Mouse (Mus musculus): ENCODE results near the gene Drap1. TPM values are rescaled to one million over a fixed set of nuclear protein-coding genes. Genes with fewer than 3 reads are reported as not detected.

Drap1 gene
- polyA plus RNA-seq, 1 experiment from 2014 or later, result 270 TPM

DNA sequence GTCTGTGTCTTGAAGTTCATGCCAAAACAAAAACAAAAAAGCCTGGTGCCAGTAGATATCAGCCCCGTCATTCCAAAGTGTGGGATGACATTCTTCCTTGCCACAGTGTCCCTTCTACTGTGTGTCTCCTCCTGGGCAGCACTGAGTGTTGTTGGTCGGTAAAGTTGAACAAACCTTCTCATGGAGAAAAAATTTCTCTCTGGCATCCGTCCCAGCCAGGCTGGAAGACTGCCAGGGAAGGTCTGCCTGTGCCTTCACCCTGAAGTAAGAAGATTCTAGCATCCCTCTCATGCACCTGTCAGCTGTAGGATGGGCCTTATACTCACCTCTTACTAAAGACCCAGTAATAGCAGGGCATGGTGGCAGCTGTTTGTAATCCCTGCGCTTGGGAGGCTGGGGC is 31.9 kb downstream of the Drap1 start:
- Histone ChIP-seq H3K27me3 (replicated peaks) (no peaks in the 10 kb centered on the region), H3K4me2 (replicated peaks) (no peak overlapping the region), H3K4me1 (peaks cover 15% of the 10 kb centered on the region), H3K9me3 (no peaks in the 10 kb centered on the region), H3K9ac (no peak overlapping the region), H3K27ac (no peak overlapping the region), H3K4me3 (no peak overlapping the region), H3K36me3 (no peaks in the 10 kb centered on the region)
- 70% methylated on average over 4 of the region's 4 CpGs for WGBS
- no peak for ATAC-seq (ENCODE audit: low FRiP score, low read depth)

DNA sequence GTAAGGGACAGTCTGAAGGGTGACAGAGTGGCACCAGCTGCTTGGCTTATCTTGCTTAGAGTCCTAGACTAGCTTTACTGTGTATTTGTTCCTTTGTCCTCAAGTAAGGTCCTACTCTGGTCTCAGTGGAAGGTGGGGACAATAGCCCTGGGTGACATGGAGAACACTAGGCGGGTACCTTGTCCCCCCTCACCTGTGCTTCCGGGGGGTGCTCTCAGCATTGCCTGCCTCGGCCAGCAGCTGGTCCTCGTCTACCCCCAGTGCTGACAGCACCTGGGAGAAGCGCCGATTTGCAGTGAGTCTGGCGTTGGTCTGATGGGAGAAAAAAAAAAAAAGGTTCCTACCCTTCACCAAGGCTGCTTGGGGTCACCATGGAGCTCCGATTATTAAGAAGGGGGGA is 34.4 kb downstream of the Drap1 start:
- Histone ChIP-seq H3K9ac (no peak overlapping the region; the same call in 1 of the 2 replicates), H3K4me1 (peaks cover 31% of the 10 kb centered on the region), H3K27me3 (replicated peaks) (no peaks in the 10 kb centered on the region), H3K27ac (no peak overlapping the region), H3K9me3 (no peaks in the 10 kb centered on the region), H3K4me2 (replicated peaks) (peak overlapping the region; percentile 93), H3K36me3 (peaks cover 4% of the 10 kb centered on the region; the same call in 1 of the 2 replicates), H3K4me3 (no peak overlapping the region)
- 82% methylated on average over 8 of the region's 8 CpGs for WGBS
- ATAC-seq (ENCODE audit: low FRiP score, low read depth), result no peak

DNA sequence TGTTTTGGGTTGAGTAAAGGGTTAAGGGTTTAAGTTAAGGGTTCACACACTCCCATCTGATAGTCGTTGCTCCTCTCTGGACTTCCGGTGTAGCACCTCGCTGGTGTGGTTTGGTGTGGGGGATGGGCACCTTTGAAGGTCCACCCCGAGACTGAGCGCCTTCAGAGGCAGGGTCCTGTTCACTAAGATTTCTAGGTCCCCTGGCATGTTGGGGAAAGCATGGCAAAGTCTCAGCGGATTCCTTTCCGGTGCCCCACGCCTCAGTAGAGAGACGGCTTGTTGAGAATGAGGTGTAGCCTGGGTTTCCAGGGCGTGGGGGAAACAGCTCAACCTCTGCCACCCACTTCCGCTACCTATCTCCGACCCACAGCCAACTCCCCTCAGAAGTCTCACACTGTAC is 35.1 kb downstream of the Drap1 start:
- 50% methylated on average over 12 of the region's 12 CpGs for WGBS
- H3K4me1 ChIP-seq, result peaks cover 31% of the 10 kb centered on the region
- ATAC-seq (ENCODE audit: low FRiP score, low read depth), result no peak
- peaks cover 12% of the 10 kb centered on the region for H3K36me3 ChIP-seq
- 0 out of 2 replicates have a peak overlapping the region, but pooled peaks have one; percentile 29 for H3K9ac ChIP-seq
- H3K4me3 ChIP-seq, result peak overlapping the region; percentile 100
- H3K27ac ChIP-seq, result no peak overlapping the region
- H3K4me2 ChIP-seq (replicated peaks), result peak overlapping the region; percentile 93
- H3K9me3 ChIP-seq, result no peaks in the 10 kb centered on the region
- no peaks in the 10 kb centered on the region for H3K27me3 ChIP-seq (replicated peaks)

DNA sequence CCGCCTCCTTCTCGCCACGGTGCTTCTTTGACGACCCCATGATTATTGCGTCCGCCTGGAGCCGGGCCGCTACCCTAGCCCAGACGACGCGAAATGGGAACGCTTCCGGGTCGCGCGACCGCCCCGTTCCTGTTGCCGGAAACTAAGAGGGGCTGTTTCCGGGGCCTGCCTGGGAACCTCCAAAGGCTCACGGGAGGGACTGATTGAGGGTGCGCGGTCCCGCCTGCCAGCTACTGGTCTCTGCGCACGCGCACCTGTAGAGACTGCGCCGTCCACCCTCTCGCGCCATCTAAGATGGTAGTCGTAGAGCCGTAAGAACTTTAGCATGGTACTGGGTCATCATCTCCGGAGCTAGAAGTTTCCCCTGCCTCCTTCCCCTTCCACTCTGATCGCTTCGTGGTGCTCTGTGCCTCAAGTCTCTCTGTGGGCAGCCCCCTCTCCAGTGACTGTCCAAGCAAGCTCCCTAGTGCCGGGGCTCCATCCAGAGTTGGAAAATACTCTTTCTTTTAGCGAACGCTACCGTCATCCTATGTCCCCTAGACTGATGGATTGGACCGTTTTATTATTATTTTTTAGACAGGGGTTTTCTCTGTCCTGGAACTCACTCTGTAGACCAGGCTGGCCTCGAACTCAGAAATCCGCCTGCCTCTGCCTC is 36.1 kb downstream of the Drap1 start, which contains the start of gene Sart1:
Gene Sart1, minus strand, starts transcription at position 116 of the 655 bp plus-strand sequence.
- Histone ChIP-seq H3K9ac (peak within 1 kb of the TSS; percentile 95), H3K27me3 (replicated peaks) (no peaks in the 10 kb centered on the region), H3K4me1 (peaks cover 31% of the 10 kb centered on the region), H3K4me2 (replicated peaks) (peak within 1 kb of the TSS; percentile 93), H3K27ac (peak within 1 kb of the TSS; percentile 65; the same call in 1 of the 2 replicates), H3K36me3 (peaks cover 21% of the 10 kb centered on the region), H3K4me3 (peak within 1 kb of the TSS; percentile 100), H3K9me3 (no peaks in the 10 kb centered on the region)
- peak; percentile 95 for ATAC-seq (ENCODE audit: low FRiP score, low read depth)
- 2% methylated on average over 43 of the region's 43 CpGs for WGBS

DNA sequence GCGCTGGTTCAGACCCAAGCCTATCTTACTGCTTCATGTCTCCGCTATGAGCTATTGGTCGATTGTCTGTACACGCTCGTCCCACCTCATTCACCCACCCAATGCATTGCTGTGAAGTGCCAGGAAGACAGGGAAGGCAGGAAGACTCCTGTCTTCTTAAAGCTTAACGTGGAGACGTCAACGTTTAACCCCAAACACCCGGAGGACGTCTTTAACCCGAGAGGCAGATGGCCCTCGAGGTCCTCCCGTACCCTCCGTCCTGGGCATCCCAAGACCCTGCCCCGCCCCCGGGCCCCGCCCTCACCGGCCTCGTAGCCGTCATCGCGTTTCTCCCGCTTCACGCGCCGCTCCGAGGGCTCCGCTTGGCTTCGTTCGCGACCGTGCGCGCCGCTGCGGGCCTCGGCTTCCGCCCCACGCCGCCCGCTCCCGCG is 36.8 kb downstream of the Drap1 start:
- peak overlapping the region; percentile 100 for H3K4me3 ChIP-seq
- peak; percentile 57; the same call in 1 of the 2 replicates for ATAC-seq (ENCODE audit: low FRiP score, low read depth)
- WGBS, result under 1% methylated on average over 43 of the region's 43 CpGs
- H3K27ac ChIP-seq, result peak overlapping the region; percentile 65; the same call in 1 of the 2 replicates
- peak overlapping the region; percentile 93 for H3K4me2 ChIP-seq (replicated peaks)
- no peaks in the 10 kb centered on the region for H3K9me3 ChIP-seq
- H3K27me3 ChIP-seq (replicated peaks), result no peaks in the 10 kb centered on the region
- H3K9ac ChIP-seq, result peak overlapping the region; percentile 95
- peaks cover 28% of the 10 kb centered on the region for H3K36me3 ChIP-seq
- peaks cover 31% of the 10 kb centered on the region for H3K4me1 ChIP-seq

DNA sequence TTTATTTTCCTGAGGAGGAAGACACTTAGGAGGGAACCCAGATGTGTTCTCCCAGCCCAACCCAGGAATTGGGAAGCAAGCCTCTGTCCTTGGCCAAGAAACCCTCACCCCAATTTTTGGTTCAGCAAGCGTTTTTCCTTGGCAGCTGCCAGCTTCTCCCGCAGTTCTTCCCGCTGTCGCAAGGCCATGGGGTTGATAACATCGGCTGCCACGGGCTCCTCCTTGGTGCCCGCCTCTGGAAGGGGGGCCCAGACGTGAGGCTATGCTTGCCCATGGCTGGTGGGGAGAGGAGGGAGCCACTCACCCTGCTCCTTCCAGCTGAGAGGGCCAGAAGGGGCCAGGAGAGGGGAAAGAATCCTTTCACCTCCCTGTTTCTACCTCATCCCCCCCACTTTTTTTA is 40.1 kb downstream of the Drap1 start:
- no peak overlapping the region for H3K4me2 ChIP-seq (replicated peaks)
- H3K4me1 ChIP-seq, result peaks cover 24% of the 10 kb centered on the region
- WGBS, result 97% methylated on average over 8 of the region's 8 CpGs
- no peak for ATAC-seq (ENCODE audit: low FRiP score, low read depth)
- H3K27ac ChIP-seq, result no peak overlapping the region
- no peaks in the 10 kb centered on the region for H3K9me3 ChIP-seq
- no peak overlapping the region for H3K9ac ChIP-seq
- no peak overlapping the region for H3K4me3 ChIP-seq
- H3K27me3 ChIP-seq (replicated peaks), result no peaks in the 10 kb centered on the region
- peaks cover 61% of the 10 kb centered on the region for H3K36me3 ChIP-seq

DNA sequence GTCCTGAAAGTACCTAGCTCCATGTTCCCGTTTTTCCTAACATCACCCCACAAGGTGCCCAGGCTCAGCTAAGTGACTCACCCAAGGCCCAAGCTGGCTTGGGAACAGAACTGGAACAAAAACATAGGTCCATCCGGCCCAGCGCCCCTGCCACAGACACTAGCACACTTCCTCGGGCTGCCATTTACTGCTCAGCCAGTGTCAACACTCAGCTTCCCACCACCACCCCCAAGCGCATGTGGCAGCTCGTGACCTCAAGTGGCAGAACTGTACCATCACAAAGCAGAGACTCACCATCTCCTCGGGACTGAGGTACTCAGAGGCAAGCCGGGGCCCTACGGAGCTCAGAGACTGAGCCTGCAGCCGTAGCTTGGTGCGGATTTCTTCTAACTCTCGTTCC is 41.5 kb downstream of the Drap1 start:
- WGBS, result 94% methylated on average over 12 of the region's 12 CpGs
- peaks cover 17% of the 10 kb centered on the region for H3K4me1 ChIP-seq
- no peaks in the 10 kb centered on the region for H3K9me3 ChIP-seq
- H3K27ac ChIP-seq, result no peak overlapping the region
- H3K27me3 ChIP-seq (replicated peaks), result no peaks in the 10 kb centered on the region
- no peak for ATAC-seq (ENCODE audit: low FRiP score, low read depth)
- no peak overlapping the region for H3K4me2 ChIP-seq (replicated peaks)
- peaks cover 75% of the 10 kb centered on the region for H3K36me3 ChIP-seq
- H3K9ac ChIP-seq, result no peak overlapping the region
- H3K4me3 ChIP-seq, result no peak overlapping the region

DNA sequence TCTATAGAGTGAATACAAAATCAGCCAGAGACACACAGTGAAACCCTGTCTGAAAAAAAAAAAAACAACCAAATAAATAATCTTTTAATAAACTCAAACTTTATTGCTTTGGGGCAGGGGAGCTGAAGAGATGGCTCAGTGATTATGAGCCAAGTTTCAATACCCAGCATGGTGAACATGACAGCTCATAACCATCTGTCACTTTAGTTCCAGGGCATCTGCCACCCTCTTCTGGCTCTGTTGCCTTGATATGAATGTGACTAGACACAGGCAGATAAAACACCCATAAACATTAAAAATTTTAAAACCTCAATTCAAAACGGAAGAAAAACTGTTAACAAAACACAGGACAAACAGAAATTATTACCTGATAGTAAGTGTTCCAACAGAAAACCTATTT is 47.3 kb downstream of the Drap1 start:
- WGBS, result 91% methylated on average over 1 of the region's 1 CpGs
- no peaks in the 10 kb centered on the region for H3K4me1 ChIP-seq
- no peak overlapping the region for H3K9ac ChIP-seq
- H3K27ac ChIP-seq, result no peak overlapping the region
- H3K9me3 ChIP-seq, result no peaks in the 10 kb centered on the region
- ATAC-seq (ENCODE audit: low FRiP score, low read depth), result no peak
- H3K4me3 ChIP-seq, result no peak overlapping the region
- H3K4me2 ChIP-seq (replicated peaks), result no peak overlapping the region
- peaks cover 64% of the 10 kb centered on the region for H3K36me3 ChIP-seq
- H3K27me3 ChIP-seq (replicated peaks), result no peaks in the 10 kb centered on the region

DNA sequence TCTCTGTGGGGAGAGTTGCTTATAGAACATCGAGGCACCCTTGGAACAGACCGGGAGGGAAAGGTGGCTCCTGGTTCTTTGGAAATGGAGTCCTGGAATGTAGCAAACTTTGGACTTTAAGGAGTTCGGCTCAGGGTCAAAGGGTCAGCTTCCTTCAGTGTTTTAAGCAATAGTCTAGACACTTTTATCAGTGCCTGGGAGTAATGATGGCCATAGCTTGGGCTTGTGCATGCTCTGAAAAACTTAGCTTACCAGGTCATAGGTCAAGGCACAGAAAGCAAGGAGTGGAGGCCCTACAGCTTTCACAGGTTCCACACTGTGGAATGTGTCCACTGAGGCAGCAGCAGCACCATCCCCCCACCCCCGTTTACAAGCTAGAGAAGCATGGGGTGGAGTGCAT is 50.0 kb downstream of the Drap1 start:
- no peak overlapping the region for H3K9ac ChIP-seq
- no peaks in the 10 kb centered on the region for H3K27me3 ChIP-seq (replicated peaks)
- H3K4me2 ChIP-seq (replicated peaks), result no peak overlapping the region
- no peak for ATAC-seq (ENCODE audit: low FRiP score, low read depth)
- H3K36me3 ChIP-seq, result peaks cover 61% of the 10 kb centered on the region
- H3K4me1 ChIP-seq, result no peaks in the 10 kb centered on the region
- H3K27ac ChIP-seq, result no peak overlapping the region
- WGBS, result 76% methylated on average over 4 of the region's 4 CpGs
- H3K9me3 ChIP-seq, result no peaks in the 10 kb centered on the region
- H3K4me3 ChIP-seq, result no peak overlapping the region

DNA sequence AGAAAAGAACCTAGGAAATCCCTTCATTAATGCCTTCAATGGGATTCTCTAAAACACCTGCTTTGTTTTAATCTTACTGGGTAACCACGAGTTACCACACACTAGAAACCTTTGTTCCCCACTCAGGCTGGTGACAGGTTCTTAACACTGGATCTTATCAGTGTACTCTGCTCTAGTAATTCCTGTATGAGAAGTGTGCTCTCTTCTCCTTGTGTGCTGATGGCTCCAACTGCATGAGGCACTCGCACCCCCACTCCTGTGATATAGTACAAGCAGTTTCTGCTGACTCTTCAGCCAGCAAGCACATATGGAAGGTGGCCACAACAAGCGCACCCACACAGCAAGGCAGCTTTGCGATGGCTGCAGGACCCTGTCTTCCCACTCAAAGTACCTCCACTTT is 50.6 kb downstream of the Drap1 start:
- H3K4me3 ChIP-seq, result no peak overlapping the region
- no peak overlapping the region for H3K9ac ChIP-seq
- H3K27ac ChIP-seq, result no peak overlapping the region
- H3K4me2 ChIP-seq (replicated peaks), result no peak overlapping the region
- peaks cover 61% of the 10 kb centered on the region for H3K36me3 ChIP-seq
- H3K4me1 ChIP-seq, result no peaks in the 10 kb centered on the region
- 87% methylated on average over 4 of the region's 4 CpGs for WGBS
- H3K9me3 ChIP-seq, result no peaks in the 10 kb centered on the region
- H3K27me3 ChIP-seq (replicated peaks), result no peaks in the 10 kb centered on the region
- ATAC-seq (ENCODE audit: low FRiP score, low read depth), result no peak

Other genes starting within 250 kb of the Drap1 start
- gene Pacs1, start 151.9 kb downstream of the Drap1 start, polyA plus RNA-seq (2016; fragmentation: Nextera tagmentation; extraction: Ambion mirVana), result 28.9 and 35.0 TPM in 2 replicates
- 351 and 381 TPM in 2 replicates for gene Sf3b2, start 129.5 kb downstream of the Drap1 start, polyA plus RNA-seq (2016; fragmentation: Nextera tagmentation; extraction: Ambion mirVana)
- gene Gal3st3, start 126.6 kb downstream of the Drap1 start, polyA plus RNA-seq (2016; fragmentation: Nextera tagmentation; extraction: Ambion mirVana), result 18.6 and 19.4 TPM in 2 replicates
- not detected in 2 replicates for gene Catsper1, start 89.2 kb downstream of the Drap1 start, polyA plus RNA-seq (2016; fragmentation: Nextera tagmentation; extraction: Ambion mirVana)
- 3.9 and 4.1 TPM in 2 replicates for gene Cst6, start 75.4 kb downstream of the Drap1 start, polyA plus RNA-seq (2016; fragmentation: Nextera tagmentation; extraction: Ambion mirVana)
- gene Eif1ad, start 58.2 kb downstream of the Drap1 start, polyA plus RNA-seq (2016; fragmentation: Nextera tagmentation; extraction: Ambion mirVana), result 69.7 and 70.9 TPM in 2 replicates
- 344 and 354 TPM in 2 replicates for gene Banf1, start 57.8 kb downstream of the Drap1 start, polyA plus RNA-seq (2016; fragmentation: Nextera tagmentation; extraction: Ambion mirVana)
- 110 and 112 TPM in 2 replicates for gene Sart1, start 36.3 kb downstream of the Drap1 start, polyA plus RNA-seq (2016; fragmentation: Nextera tagmentation; extraction: Ambion mirVana)
- 0.24 and 0.25 TPM in 2 replicates for gene Tsga10ip, start 22.5 kb downstream of the Drap1 start, polyA plus RNA-seq (2016; fragmentation: Nextera tagmentation; extraction: Ambion mirVana)
- 61.2 and 65.4 TPM in 2 replicates for gene AI837181, start 165 bp upstream of the Drap1 start, polyA plus RNA-seq (2016; fragmentation: Nextera tagmentation; extraction: Ambion mirVana)
- not detected in 2 replicates for gene Fosl1, start 22.6 kb upstream of the Drap1 start, polyA plus RNA-seq (2016; fragmentation: Nextera tagmentation; extraction: Ambion mirVana)
- gene Ccdc85b, start 32.9 kb upstream of the Drap1 start, polyA plus RNA-seq (2016; fragmentation: Nextera tagmentation; extraction: Ambion mirVana), result 12.9 and 13.0 TPM in 2 replicates
- 142 and 145 TPM in 2 replicates for gene Fibp, start 35.6 kb upstream of the Drap1 start, polyA plus RNA-seq (2016; fragmentation: Nextera tagmentation; extraction: Ambion mirVana)
- gene Ctsw, start 43.5 kb upstream of the Drap1 start, polyA plus RNA-seq (2016; fragmentation: Nextera tagmentation; extraction: Ambion mirVana), result 3.3 and 4.2 TPM in 2 replicates
- gene Efemp2, start 49.0 kb upstream of the Drap1 start, polyA plus RNA-seq (2016; fragmentation: Nextera tagmentation; extraction: Ambion mirVana), result 58.3 and 60.3 TPM in 2 replicates
- gene Mus81, start 63.4 kb upstream of the Drap1 start, polyA plus RNA-seq (2016; fragmentation: Nextera tagmentation; extraction: Ambion mirVana), result 44.6 and 47.9 TPM in 2 replicates
- 3,361 and 3,377 TPM in 2 replicates for gene Cfl1, start 65.5 kb upstream of the Drap1 start, polyA plus RNA-seq (2016; fragmentation: Nextera tagmentation; extraction: Ambion mirVana)
- gene 1700020D05Rik, start 78.8 kb upstream of the Drap1 start, polyA plus RNA-seq (2016; fragmentation: Nextera tagmentation; extraction: Ambion mirVana), result 0.32 and 0.46 TPM in 2 replicates
- 43.1 and 47.1 TPM in 2 replicates for gene Snx32, start 85.6 kb upstream of the Drap1 start, polyA plus RNA-seq (2016; fragmentation: Nextera tagmentation; extraction: Ambion mirVana)
- 0.29 and 0.32 TPM in 2 replicates for gene Ovol1, start 135.7 kb upstream of the Drap1 start, polyA plus RNA-seq (2016; fragmentation: Nextera tagmentation; extraction: Ambion mirVana)
- 2.5 and 2.8 TPM in 2 replicates for gene Ap5b1, start 143.0 kb upstream of the Drap1 start, polyA plus RNA-seq (2016; fragmentation: Nextera tagmentation; extraction: Ambion mirVana)
- gene Rnaseh2c, start 176.9 kb upstream of the Drap1 start, polyA plus RNA-seq (2016; fragmentation: Nextera tagmentation; extraction: Ambion mirVana), result 140 and 148 TPM in 2 replicates
- 67.4 and 73.3 TPM in 2 replicates for gene Kat5, start 185.3 kb upstream of the Drap1 start, polyA plus RNA-seq (2016; fragmentation: Nextera tagmentation; extraction: Ambion mirVana)
- gene Rela, start 212.5 kb upstream of the Drap1 start, polyA plus RNA-seq (2016; fragmentation: Nextera tagmentation; extraction: Ambion mirVana), result 34.7 and 36.7 TPM in 2 replicates
- 24.8 and 25.7 TPM in 2 replicates for gene Sipa1, start 238.7 kb upstream of the Drap1 start, polyA plus RNA-seq (2016; fragmentation: Nextera tagmentation; extraction: Ambion mirVana)